Mouse (Mus musculus): Measurements from ENCODE around the gene Noto.
"Not testable (repeated sequence)": the region's sequence is repeated elsewhere in the genome, so short reads cannot be mapped to it uniquely, and the experiment has no call there.

Noto gene

DNA sequence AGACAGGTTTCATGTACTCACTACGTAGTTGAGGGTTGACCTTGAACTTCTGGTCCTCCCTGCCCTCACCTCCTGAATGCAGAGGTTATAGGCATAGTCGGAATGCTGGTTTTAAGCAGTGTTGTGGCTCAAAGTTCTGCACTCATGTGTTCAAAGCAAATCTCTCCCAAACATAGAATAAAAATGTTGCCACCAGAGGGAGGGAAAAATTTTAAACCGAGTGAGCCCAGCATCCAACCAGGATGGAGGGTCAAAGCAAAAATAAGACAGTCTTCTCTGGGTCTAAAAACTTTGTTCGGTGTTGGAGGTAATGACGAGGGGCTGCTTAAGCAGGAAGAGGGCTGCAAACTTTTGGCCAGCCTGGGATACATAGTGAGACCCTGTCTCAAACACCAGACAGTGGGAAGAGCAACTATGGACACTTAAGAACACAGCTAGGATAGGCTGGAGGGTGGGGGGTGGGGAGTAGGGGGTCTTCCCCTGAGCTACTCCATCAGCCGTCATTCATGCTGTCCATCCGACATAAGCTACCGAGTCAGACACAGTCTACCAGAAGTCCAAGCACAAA, 7.7 kb downstream of the Noto start:
- no peak for DNase-seq (ENCODE audit: low read depth, low spot score)

DNA sequence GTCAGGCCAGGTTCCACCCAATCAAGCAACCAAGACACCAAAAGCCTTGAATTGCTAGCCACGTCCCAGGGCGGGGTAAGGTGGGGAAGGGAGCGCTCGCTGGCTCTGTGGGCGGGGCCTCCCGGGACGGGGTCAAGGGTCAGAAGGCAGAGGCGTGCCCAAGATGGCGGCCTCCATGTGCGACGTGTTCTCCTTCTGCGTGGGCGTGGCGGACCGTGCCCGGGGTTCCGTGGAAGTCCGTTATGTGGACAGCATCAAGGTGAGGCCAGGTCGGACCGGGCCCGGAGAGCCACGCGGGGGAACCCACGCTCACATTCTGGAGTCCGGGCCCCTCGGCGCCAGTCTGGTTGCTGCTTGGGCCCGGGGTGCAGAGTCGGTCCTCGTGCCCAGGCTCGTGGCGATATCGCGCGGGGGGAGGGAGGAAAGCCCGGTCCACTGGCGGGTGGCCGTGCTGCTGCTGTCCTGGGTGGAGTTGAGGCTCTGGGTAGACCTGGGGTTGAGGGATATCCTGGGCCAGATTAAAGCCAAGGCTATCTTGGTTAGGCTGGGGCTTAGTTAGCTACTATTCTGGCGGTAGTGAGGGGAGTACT, 8.3 kb downstream of the Noto start, which contains the start of gene Smyd5:
TSS of gene Smyd5 (plus strand) at position 148 of the 590 bp plus-strand sequence.
- peak; percentile 78 for DNase-seq (ENCODE audit: low read depth, low spot score)

DNA sequence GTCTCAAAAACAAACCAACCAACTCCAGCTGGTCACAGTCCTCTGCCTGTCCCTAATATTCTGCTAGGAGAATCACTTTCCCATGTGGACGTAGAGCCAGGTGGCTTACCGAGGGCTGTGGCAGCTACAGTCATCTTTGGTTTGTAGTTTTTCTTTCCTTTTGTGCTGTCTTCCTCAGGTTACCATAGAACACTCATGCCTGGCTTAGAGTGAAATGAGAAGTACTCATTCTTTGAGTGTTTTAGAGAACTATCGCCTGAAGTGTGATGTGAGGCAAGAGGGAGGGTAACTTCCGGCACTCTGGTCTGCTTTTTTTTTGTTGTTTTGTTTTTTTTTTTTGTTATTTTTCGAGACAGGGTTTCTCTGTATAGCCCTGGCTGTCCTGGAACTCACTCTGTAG, 10.2 kb downstream of the Noto start:
- DNase-seq (ENCODE audit: low read depth, low spot score), result no peak

DNA sequence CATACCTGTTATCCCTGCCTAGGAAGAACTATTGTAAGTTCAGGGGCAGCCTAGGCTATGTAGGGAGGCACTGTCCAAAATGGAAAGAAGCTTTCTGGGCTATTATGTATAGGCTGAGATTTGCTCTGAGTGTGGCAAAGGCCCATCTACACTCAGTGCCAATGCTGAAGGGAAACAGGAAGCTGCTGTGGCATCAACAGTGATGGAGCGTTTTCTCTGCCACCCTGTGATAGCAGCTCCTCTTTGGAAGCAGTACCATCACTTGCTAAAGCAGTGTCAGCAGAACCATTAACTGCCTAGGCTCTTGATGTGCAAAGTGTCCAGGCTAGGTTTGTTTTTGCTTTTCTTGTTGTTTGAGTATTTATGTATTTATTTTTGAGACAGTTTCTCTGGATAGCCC, 12.5 kb downstream of the Noto start:
- DNase-seq (ENCODE audit: low read depth, low spot score), result no peak

DNA sequence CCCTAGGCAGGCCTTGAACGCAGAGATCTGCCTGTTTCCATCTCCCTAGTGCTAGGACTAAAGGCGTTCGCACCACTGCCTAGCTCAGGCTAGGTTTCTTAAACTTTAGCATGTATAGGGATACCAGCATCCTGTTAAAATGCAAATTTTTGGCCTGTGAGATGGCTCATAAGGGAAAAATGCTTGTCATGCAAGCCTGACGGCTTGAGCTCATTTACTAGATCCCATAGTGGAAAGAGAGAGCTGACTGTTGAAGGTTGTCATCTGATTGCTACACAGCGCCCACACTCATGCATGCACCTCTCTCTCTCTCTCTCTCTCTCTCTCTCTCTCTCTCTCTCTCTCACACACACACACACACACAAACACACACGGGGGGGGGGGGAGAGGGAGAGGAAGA, 12.9 kb downstream of the Noto start:
- DNase-seq (ENCODE audit: low read depth, low spot score), result no peak

DNA sequence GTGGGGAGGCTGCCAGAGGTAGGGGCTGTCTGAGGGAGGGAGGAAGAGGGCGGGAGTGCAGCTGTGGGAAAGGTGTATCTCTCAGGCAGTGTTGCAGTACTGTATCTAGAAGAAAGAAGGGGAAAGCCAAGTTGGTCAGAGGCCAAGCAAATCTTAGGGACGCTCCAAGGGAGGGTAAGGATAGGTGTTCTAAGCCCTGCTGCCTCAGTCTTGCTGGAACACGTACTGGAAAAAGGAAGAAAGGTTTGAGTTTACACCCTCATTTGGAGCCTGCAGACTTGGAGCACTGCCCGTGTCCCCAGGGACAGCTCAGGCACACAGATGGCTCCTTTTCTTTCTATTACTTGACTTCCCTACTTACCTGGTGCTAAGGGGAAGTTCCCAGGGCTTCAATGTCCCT, 17.5 kb downstream of the Noto start:
- no peak for DNase-seq (ENCODE audit: low read depth, low spot score)

DNA sequence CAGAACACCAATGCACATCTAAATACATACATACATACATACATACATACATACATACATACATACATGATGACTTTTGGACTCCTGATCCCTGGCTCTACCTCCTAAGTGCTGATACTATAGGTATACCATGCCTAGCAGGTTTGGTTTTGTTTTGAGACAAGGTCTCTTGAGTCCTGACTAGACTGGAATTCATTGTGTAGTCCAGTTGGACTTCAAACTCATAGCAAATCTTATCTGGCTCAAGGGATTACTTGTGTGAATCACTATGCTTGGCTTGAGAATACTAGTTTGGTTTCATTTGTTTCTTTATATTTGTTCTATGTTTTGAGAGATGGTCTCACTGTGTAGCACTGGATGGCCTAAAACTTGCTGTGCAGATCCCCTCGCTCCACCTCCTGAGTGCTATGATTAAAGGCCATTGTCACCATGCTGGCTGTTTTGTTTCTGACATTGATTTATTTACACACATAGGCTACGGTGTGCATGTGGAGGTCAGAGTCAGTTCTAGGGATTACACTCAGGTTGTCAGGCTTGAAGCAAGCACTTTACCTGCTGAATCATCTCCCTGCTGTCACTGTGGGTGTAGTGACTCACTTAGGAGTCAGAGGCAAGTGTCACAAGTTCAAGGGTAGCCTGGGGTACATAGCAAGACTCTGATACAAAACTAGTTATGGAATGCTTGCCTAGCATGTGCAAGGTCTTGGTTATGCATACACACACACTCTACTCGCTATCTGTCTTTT, 20.0 kb downstream of the Noto start:
- DNase-seq (ENCODE audit: low read depth, low spot score), result no peak

DNA sequence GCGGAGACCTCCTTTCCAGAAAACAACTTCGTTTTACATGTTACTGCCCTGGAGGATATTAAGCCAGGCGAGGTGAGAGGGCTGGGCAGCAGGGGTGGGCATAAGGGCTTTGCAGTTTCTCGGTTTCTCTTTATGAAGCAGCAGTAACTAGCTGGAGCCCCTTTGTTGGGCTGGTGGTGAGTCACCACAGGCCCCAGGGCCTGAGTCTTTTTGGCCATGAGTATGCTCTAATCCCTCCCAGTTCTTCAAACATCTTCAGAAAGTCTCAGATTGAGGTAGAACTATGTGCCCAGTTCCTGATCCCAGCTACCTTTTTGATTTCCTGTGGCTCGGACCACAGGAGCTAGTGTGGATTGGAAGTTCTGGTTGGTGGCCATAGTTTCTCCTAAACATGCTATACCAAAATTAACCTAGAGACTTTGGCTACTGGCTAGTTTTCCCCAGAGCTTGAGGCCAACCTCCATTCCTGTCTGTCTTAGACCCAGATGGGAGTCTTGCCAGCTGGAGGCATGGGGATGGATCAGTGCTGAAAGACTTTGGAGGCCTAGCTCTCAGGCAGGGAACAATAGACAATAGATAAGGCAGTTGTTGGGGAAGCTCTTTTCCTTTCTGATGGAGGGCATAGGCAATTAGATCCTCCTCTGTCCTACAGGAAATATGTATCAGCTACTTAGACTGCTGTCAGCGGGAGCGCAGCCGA, 20.7 kb downstream of the Noto start:
- DNase-seq (ENCODE audit: low read depth, low spot score), result no peak

DNA sequence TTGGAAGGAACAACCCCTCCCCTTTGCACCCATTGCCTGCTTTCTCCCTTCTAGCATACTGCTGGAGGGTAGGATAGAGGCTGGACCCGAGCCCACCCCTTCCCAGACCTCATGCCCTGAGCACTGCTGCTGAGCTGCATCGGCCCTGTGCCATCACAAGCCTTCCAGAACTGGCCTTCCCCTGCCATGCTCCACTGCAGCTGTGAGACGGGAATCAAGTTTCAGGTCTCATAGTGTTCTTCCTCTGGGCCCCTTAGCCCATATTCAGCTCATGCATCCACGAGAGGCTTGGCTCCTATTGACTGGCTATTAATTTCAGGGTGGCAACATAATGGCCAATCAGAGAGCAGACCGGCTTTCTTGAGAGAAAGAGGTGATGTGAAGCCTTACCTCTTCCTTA, 21.6 kb downstream of the Noto start:
- no peak for DNase-seq (ENCODE audit: low read depth, low spot score)

DNA sequence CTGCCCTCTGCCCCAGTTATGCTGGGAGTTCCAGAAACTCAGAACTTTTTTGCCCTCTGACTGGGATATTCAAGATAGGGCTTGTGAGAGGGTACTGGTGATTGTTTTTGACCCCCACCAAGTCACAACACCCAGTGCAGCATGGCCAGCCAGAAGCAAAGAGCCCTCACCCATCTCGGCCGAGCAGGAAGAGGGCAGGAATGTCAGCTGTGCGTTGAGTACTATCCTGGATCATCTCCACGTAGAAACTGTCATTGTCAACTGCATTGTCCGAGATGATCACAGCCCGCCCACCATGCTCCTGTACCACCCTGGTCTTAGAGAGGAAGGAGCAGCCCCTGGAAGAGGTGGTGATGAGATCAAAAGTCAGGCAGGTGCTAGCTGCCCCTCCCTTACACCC, 23.7 kb downstream of the Noto start:
- no peak for DNase-seq (ENCODE audit: low read depth, low spot score)

DNA sequence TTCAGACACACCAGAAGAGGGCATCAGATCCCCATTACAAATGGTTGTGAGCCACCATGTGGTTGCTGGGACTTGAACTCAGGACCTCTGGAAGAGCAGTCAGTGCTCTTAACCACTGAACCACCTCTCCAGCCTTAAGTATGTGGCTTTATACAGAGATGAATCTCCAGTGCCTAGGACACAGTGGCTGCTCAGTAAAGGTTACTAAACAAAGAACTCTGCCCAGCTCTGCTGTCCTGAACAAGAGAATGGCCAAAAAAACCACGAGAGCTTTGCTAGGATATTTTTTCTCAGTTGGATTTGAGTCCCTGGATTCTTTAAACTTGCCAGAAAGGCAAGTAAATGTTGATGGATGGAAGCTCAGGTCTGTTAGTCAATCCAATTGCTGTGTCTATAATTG, 26.5 kb downstream of the Noto start:
- not testable (repeated sequence) for DNase-seq (ENCODE audit: low read depth, low spot score)

DNA sequence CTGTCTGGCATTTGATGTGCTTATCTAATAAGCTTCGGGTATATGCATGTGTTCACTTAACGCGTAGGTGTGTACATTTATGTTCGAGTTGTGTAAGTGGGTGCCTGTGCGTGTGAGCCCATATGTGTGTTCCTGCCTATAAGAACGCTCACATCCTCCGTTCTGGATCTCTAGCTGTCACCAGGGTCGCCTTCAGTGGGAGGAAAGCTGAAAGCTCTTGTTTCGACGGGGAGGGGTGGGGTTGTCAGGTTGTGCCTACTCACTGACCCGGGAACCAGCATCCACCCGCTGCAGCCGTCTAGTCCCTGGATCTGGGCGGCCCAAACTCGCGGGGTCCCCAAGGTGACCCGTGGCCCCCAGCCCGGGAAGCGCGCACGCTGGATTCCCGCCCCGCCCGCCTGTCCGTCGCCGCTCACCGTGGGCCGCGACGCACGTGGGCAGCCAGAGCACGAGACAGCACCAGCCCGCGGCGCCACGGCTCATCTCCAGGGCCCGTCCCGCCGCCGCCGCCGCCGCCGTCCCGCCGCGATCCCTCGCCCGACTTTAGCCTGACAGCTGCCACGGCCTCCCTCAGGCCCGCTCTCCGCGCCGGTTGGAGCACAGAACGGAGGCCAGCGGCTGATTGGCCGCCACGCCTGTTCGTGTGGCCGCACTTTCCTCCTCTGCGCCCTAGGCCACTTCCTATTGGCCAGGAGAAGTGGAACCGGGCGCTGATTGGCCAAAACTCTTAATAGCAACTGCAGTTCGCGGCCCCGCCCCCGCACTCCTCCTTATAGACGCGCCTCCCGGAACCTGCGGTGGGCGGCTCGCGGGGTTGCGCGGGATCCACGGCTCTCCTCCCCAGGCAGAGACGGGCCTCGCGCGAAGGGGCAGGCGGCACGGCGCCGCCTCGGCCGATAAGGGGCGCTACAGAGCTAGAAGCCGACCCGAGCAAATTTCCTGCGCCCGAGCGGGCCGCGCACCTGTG, 27.3 kb downstream of the Noto start, which contains the start of gene Cct7:
TSS of gene Cct7 (plus strand) at position 818 of the 967 bp plus-strand sequence.
- DNase-seq (ENCODE audit: low read depth, low spot score), result peak; percentile 98

DNA sequence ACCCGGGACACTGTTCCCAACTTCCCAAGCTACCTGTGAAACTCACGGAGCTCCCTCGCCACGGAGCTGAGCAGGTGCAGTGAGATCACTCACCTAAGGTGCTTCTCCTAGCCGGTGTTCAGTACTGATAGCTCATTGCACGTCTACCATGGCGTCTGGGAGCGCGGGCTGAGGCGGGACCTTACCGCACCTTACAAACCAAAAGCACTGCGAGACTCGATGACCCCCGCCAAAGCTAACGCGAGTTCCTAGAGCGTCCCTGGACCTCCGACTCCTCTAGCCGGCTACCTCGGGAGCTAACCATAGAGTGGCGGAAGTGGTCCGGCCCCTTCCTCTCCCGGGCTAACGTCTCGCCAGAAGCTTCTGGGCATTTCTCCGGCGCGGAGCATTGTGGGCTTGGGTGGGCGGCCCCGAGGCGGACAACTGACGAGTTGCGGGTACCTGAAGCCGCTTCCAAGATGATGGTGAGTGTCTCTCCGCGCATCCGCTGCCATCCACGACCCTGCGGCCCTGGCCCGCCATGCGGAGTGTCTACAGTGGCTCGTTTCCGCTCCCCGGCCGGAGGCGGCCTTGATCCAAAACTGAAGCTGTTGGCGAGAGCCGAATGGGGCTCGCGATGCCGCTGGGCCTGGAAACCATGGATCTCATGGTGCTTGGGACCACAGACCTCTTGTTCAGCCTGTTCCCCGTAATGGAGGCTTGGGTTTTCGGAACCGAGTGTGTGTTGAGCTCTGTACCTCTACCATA, 28.2 kb downstream of the Noto start, which contains the start of gene Pradc1:
TSS of gene Pradc1 (minus strand) at position 307 of the 747 bp plus-strand sequence.
- DNase-seq (ENCODE audit: low read depth, low spot score), result peak; percentile 96

DNA sequence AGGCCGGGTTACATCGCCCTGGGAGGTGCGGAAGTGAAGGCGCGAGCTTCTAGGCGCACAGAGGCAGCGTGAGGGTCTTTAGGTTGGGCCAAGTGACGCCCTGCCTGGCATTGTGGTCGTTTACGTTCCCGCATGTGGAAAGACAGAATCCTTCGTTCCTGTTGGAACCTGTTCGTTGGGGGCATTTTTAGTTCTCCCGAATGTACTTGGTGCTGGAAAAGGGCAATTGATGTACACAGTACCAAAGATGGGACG, 28.7 kb downstream of the Noto start:
- no peak for DNase-seq (ENCODE audit: low read depth, low spot score)

DNA sequence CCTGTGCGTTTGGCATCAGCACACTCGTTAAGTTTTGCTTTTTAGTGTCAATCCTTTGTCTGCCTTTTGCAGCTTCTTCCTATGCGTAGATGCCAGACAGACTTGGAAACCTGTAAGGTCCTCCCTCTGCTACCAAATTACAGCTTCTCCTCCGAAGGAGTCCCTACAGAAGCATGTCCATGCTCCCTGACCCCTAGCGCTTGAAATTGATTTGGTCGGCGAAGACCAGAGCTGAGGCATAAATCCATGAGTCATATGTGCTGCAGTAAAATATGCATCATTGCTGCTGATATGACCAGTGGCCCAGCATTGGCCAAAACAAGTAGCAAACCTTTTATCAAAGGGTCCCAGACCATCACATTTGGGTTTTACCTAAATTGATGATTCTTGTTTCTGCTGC, 29.1 kb downstream of the Noto start:
- peak; percentile 18 for DNase-seq (ENCODE audit: low read depth, low spot score)

DNA sequence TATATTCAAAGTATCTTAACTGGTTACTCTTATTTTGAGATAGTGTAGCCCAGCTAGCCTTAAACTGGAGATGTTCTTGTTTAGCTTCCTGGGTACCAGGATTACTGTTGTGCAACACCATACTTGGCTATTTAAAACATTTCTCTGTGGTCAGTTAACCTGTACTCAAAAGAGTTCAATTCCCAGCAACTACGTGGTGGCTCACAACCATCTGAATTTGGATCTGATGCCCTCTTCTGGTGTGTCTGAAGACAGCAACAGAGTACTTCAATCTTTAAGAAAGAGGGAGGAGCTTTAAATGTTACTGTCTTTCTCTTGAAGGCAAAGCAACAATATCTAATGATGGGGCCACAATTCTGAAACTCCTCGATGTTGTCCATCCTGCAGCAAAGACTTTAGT, 35.9 kb downstream of the Noto start:
- no peak for DNase-seq (ENCODE audit: low read depth, low spot score)

DNA sequence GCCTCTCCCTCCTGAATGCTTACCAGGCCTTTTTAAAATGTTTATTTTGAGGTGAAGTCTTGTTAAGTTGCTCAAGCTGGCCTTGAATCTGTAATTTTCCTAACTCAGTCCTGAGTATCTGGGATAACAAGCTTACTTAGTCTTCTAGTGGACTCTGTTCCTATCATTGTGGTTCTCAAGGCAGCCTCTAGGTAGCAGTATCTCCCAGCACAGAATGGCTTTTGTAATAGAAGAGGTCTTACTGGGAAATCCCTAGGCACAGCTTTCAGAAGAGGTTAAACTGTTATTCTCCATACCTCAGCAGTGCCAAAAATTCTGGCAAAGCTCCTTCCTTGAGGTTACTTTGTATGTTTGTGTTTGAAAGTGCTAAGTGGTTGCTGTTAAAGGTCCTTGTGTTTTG, 41.7 kb downstream of the Noto start:
- DNase-seq (ENCODE audit: low read depth, low spot score), result no peak

DNA sequence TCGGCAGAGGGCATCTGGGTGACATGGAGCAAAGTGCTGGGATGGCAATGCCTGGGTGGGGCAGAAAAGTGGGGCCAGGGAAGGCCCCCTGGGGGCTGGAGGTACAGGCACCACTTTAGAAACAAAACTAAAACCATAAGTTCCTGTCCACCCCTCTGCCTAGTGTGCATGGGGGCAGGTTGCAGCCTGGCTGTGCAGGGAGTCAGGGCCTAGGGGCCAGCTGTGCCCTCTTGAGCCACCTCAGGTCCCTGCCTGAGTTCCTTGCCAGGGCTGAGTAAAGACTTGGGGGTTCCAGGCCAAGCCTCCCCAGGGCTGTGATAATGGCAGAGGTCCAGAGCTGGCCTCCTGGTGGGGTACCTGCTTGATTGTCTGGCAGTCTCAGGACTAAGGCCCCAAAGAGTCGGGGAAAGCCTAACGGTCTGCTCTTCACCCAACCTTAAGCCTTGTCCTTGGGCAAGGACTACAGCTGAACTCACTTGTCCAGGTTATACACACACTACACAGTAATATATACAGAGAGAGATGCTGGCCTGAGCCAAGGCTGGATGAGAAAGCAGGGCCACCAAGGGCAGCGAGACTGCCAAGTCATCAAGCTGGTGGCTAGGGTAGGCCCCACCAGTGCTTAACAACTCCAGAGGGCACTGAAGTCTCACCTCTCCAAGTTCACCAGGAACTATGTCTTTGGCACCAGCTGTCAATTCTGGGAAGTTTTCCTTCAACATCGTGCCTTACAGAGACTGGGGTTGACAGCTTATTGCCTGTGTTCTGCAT, 46.2 kb downstream of the Noto start:
- DNase-seq (ENCODE audit: low read depth, low spot score), result no peak

DNA sequence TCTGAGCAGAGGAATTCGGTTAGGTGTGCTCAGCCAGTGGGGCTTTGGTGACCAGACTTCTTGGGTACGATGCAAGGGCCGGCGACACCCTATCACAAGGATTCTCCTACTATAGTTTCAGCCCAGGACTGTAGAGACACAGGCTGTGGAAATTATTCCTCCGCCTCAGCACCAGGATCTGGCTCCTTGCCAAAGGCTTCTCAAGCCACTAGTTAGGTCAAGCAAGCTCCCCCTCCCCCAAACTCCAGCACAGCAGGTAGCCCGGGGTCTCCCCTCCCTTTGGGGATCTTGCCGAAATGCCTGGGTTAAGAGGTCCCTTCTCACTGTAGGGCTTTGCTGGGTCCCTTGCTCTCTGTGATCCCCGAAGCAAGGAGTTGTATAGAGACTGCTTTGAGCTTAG, 48.3 kb downstream of the Noto start:
- DNase-seq (ENCODE audit: low read depth, low spot score), result no peak

DNA sequence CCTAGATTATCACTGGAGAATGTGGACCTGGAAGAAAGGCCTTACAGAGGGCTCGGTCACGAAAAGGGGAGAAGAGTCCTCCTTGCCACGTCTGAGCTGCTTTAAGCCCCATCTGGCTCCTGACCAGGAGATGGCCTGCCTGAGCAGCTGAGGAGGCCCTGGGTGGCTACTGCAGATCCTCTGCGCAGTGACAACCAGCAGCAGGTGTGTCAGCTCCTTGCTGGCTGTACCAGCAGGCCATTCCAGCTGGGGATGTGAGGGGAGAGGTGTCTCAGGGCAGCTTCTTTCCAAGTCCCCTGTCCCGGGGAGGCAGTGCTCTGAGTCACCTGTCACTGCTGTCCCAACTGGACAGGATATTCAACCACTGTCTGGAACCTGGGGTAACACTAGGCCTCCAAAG, 48.9 kb downstream of the Noto start:
- no peak for DNase-seq (ENCODE audit: low read depth, low spot score)
